8 mouse cellular contexts compared by ENCODE assay signal in the genomic region with DNA sequence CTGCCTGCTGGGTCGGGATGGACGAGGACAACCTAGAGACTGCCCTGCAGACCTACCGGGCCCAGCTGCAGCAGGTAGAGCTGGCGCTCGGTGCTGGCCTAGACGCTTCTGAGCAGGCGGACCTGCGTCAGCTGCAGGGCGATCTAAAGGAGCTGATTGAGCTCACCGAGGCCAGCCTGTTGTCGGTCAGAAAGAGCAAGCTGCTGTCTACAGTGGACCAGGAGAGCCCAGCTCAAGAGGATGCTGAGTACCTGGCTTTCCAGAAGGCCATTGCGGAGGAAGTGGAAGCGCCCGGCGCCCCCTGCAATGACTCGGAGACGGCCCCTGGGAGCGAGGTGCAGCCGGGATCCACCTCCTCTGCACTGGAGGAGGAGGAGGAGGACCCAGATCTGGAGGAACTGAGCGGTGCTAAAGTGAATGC. TPM values are rescaled to one million over a fixed set of nuclear protein-coding genes. Genes with fewer than 3 reads are reported as not detected.
DNase-seq lines count a peak whose midpoint lies in the region; ATAC-seq lines count a peak whose summit lies in the region.

No protein-coding gene starts in this region.

- peak; percentile 32 for ATAC-seq in heart, embryonic 15.5 days (replicated peaks; ENCODE audit: insufficient number of reproducible peaks, insufficient read depth, low FRiP score, low read depth)
- peak; percentile 54 for ATAC-seq in erythroblast, adult 5-6 weeks (replicated peaks; ENCODE audit: low FRiP score, poor library complexity, severe bottlenecking)
- peak; percentile 61 for ATAC-seq in limb, embryonic 11.5 days (ENCODE audit: insufficient number of reproducible peaks, low FRiP score, low TSS enrichment, low read depth)
- ATAC-seq in neural tube, embryonic 11.5 days (ENCODE audit: insufficient read depth, low FRiP score, low TSS enrichment) = peak; percentile 28

- H3K9me3 ChIP-seq in heart, embryonic 15.5 days (replicated peaks) = no peaks in the 10 kb centered on the region
- H3K9me3 ChIP-seq in limb, embryonic 11.5 days (ENCODE audit: control insufficient read depth, low read length) = no peaks in the 10 kb centered on the region; the same call in 1 of the 2 replicates
- no peaks in the 10 kb centered on the region for H3K9me3 ChIP-seq in neural tube, embryonic 11.5 days (ENCODE audit: control insufficient read depth, low read length)

- peaks cover 30% of the 10 kb centered on the region for H3K4me1 ChIP-seq in heart, embryonic 15.5 days (replicated peaks)
- H3K4me1 ChIP-seq in limb, embryonic 11.5 days (ENCODE audit: control insufficient read depth, insufficient read depth, low read length) = peaks cover 11% of the 10 kb centered on the region
- H3K4me1 ChIP-seq in neural tube, embryonic 11.5 days (ENCODE audit: control insufficient read depth, insufficient read depth, low read length) = peaks cover 20% of the 10 kb centered on the region

- no peak for DNase-seq in heart, postnatal 36 days
- peak; percentile 29 for DNase-seq in MEL-GATA-1-ER (ENCODE audit: extremely low read depth, low read depth)
- DNase-seq in limb, embryonic 11.5 days (ENCODE audit: low spot score) = no peak
- DNase-seq in neural tube, embryonic 11.5 days (ENCODE audit: low spot score) = peak; percentile 45
- DNase-seq in B cell, adult 2 months = no peak
- DNase-seq in cerebellum, postnatal 25 days = no peak

- intact Hi-C loops in heart, postnatal 36 days (cut with DNase I) = no loop called here

- H3K36me3 ChIP-seq in heart, embryonic 15.5 days = peaks cover 22% of the 10 kb centered on the region
- peaks cover 19% of the 10 kb centered on the region for H3K36me3 ChIP-seq in limb, embryonic 11.5 days (ENCODE audit: control insufficient read depth, insufficient read depth, low read length)
- H3K36me3 ChIP-seq in neural tube, embryonic 11.5 days (ENCODE audit: control insufficient read depth, insufficient read depth, low read length) = peaks cover 16% of the 10 kb centered on the region

- peak overlapping the region; percentile 88 for H3K4me2 ChIP-seq in heart, embryonic 15.5 days
- peak overlapping the region; percentile 92 for H3K4me2 ChIP-seq in limb, embryonic 11.5 days (ENCODE audit: low read depth, severe bottlenecking)
- H3K4me2 ChIP-seq in neural tube, embryonic 11.5 days (ENCODE audit: low read depth) = peak overlapping the region; percentile 96

- 0% methylated on average over 20 of the region's 20 CpGs for WGBS in heart, embryonic 15.5 days
- WGBS in limb, embryonic 11.5 days = under 1% methylated on average over 20 of the region's 20 CpGs
- WGBS in neural tube, embryonic 11.5 days = 0% methylated on average over 20 of the region's 20 CpGs

- H3K9ac ChIP-seq in heart, embryonic 15.5 days = peak overlapping the region; percentile 75
- peak overlapping the region; percentile 89 for H3K9ac ChIP-seq in limb, embryonic 11.5 days (ENCODE audit: low read length)
- H3K9ac ChIP-seq in neural tube, embryonic 11.5 days (ENCODE audit: low read length) = peak overlapping the region; percentile 93

- H3K27me3 ChIP-seq in heart, embryonic 15.5 days = no peaks in the 10 kb centered on the region
- no peaks in the 10 kb centered on the region for H3K27me3 ChIP-seq in limb, embryonic 11.5 days (ENCODE audit: control insufficient read depth, insufficient read depth, low read length)
- H3K27me3 ChIP-seq in neural tube, embryonic 11.5 days (ENCODE audit: control insufficient read depth, insufficient read depth, low read length) = no peaks in the 10 kb centered on the region

- H3K4me3 ChIP-seq in heart, embryonic 15.5 days = peak overlapping the region; percentile 86
- H3K4me3 ChIP-seq in limb, embryonic 11.5 days (ENCODE audit: low read depth, low read length) = peak overlapping the region; percentile 83
- H3K4me3 ChIP-seq in neural tube, embryonic 11.5 days (ENCODE audit: low read depth, low read length) = peak overlapping the region; percentile 87

- H3K27ac ChIP-seq in heart, embryonic 15.5 days = peak overlapping the region; percentile 87
- H3K27ac ChIP-seq in limb, embryonic 11.5 days (replicated peaks; ENCODE audit: low read depth, low read length) = peak overlapping the region; percentile 82
- H3K27ac ChIP-seq in neural tube, embryonic 11.5 days (ENCODE audit: low read depth, low read length) = peak overlapping the region; percentile 87

RNA-seq across cellular contexts. Expression of gene Arfrp1, which starts 0.5 kb away (rescaled TPM):
- polyA plus RNA-seq in heart, embryonic 15.5 days (2015; fragmentation: Nextera tagmentation; extraction: Ambion mirVana) = 53.2 and 59.4 TPM in 2 replicates
- total RNA-seq in heart, postnatal 36 days (2021) = 10 to 100 TPM; 52.2 to 55.4 TPM
- 0.96 and 11.1 TPM in 2 replicates for total RNA-seq in erythroblast, adult 5-6 weeks (2015; ENCODE audit: low replicate concordance)
- total RNA-seq in erythroblast, adult 5-6 weeks (2017; ENCODE audit: low replicate concordance) = 4.0 and 13.0 TPM in 2 replicates
- polyA plus RNA-seq in limb, embryonic 11.5 days (2014; fragmentation: Nextera tagmentation; extraction: Ambion mirVana) = 57.3 and 63.7 TPM in 2 replicates
- 63.3 and 69.8 TPM in 2 replicates for polyA plus RNA-seq in neural tube, embryonic 11.5 days (2014; fragmentation: Nextera tagmentation; extraction: Ambion mirVana)

RNA-seq across cellular contexts. Expression of gene Zgpat, which starts 0.9 kb away (rescaled TPM):
- polyA plus RNA-seq in heart, embryonic 15.5 days (2015; fragmentation: Nextera tagmentation; extraction: Ambion mirVana) = 24.1 and 32.2 TPM in 2 replicates
- 10 to 100 TPM; 17.6 to 22.3 TPM for total RNA-seq in heart, postnatal 36 days (2021)
- 0.77 and 2.3 TPM in 2 replicates for total RNA-seq in erythroblast, adult 5-6 weeks (2015; ENCODE audit: low replicate concordance)
- 10.5 and 11.0 TPM in 2 replicates for total RNA-seq in erythroblast, adult 5-6 weeks (2017; ENCODE audit: low replicate concordance)
- 35.0 and 40.2 TPM in 2 replicates for polyA plus RNA-seq in limb, embryonic 11.5 days (2014; fragmentation: Nextera tagmentation; extraction: Ambion mirVana)
- 44.5 and 46.4 TPM in 2 replicates for polyA plus RNA-seq in neural tube, embryonic 11.5 days (2014; fragmentation: Nextera tagmentation; extraction: Ambion mirVana)

RNA-seq across cellular contexts. Expression of gene Lime1, which starts 14.2 kb away (rescaled TPM):
- 12.0 and 18.9 TPM in 2 replicates for polyA plus RNA-seq in heart, embryonic 15.5 days (2015; fragmentation: Nextera tagmentation; extraction: Ambion mirVana)
- total RNA-seq in heart, postnatal 36 days (2021) = 1 to 10 TPM; 5.1 to 6.7 TPM
- 8.8 and 11.5 TPM in 2 replicates for total RNA-seq in erythroblast, adult 5-6 weeks (2015; ENCODE audit: low replicate concordance)
- total RNA-seq in erythroblast, adult 5-6 weeks (2017; ENCODE audit: low replicate concordance) = 2.5 and 3.8 TPM in 2 replicates
- polyA plus RNA-seq in limb, embryonic 11.5 days (2014; fragmentation: Nextera tagmentation; extraction: Ambion mirVana) = 20.9 and 26.7 TPM in 2 replicates
- 23.9 and 24.2 TPM in 2 replicates for polyA plus RNA-seq in neural tube, embryonic 11.5 days (2014; fragmentation: Nextera tagmentation; extraction: Ambion mirVana)

RNA-seq across cellular contexts. Expression of gene Rtel1, which starts 46.1 kb away (rescaled TPM):
- 18.0 and 27.9 TPM in 2 replicates for polyA plus RNA-seq in heart, embryonic 15.5 days (2015; fragmentation: Nextera tagmentation; extraction: Ambion mirVana)
- total RNA-seq in heart, postnatal 36 days (2021) = 10 to 100 TPM in 1 of 2 experiments, 1 to 10 TPM in 1; 9.3 to 10.1 TPM
- 7.7 and 17.5 TPM in 2 replicates for total RNA-seq in erythroblast, adult 5-6 weeks (2015; ENCODE audit: low replicate concordance)
- total RNA-seq in erythroblast, adult 5-6 weeks (2017; ENCODE audit: low replicate concordance) = 19.9 and 23.7 TPM in 2 replicates
- polyA plus RNA-seq in limb, embryonic 11.5 days (2014; fragmentation: Nextera tagmentation; extraction: Ambion mirVana) = 63.0 and 63.7 TPM in 2 replicates
- polyA plus RNA-seq in neural tube, embryonic 11.5 days (2014; fragmentation: Nextera tagmentation; extraction: Ambion mirVana) = 53.7 and 61.8 TPM in 2 replicates

RNA-seq across cellular contexts. Expression of gene Stmn3, which starts 51.4 kb away (rescaled TPM):
- polyA plus RNA-seq in heart, embryonic 15.5 days (2015; fragmentation: Nextera tagmentation; extraction: Ambion mirVana) = 0.89 and 13.4 TPM in 2 replicates
- under 1 TPM; 0.38 to 0.53 TPM for total RNA-seq in heart, postnatal 36 days (2021)
- total RNA-seq in erythroblast, adult 5-6 weeks (2015; ENCODE audit: low replicate concordance) = not detected in 2 replicates
- not detected in 2 replicates for total RNA-seq in erythroblast, adult 5-6 weeks (2017; ENCODE audit: low replicate concordance)
- polyA plus RNA-seq in limb, embryonic 11.5 days (2014; fragmentation: Nextera tagmentation; extraction: Ambion mirVana) = 0.84 and 0.91 TPM in 2 replicates
- polyA plus RNA-seq in neural tube, embryonic 11.5 days (2014; fragmentation: Nextera tagmentation; extraction: Ambion mirVana) = 391 and 430 TPM in 2 replicates

Comparison
In these comparisons a context has a peak if more than half of its experiments do, and no peak if none do; other contexts are left out.
1. DNase-seq: peak in MEL-GATA-1-ER (single experiment) and neural tube, embryonic 11.5 days (single experiment); none in heart, postnatal 36 days (0 of 2), limb, embryonic 11.5 days (single experiment), B cell, adult 2 months (0 of 2) and cerebellum, postnatal 25 days (0 of 2).
2. Peak in every context shown above with its lines, with median percentiles within 50 percentile points of each other: ATAC-seq, H3K27ac ChIP-seq, H3K4me2 ChIP-seq, H3K4me3 ChIP-seq and H3K9ac ChIP-seq.